Mouse (Mus musculus): ENCODE measurements around the gene Raph1. TPM values are rescaled to one million over a fixed set of nuclear protein-coding genes. Genes with fewer than 3 reads are reported as not detected.

Gene Raph1
- polyA plus RNA-seq (2017; shearing (Covaris generic)), result 3.1 TPM

GRCm38 (mm10) chr1:60566631-60567311 is at the start of gene Raph1:
Gene Raph1 (minus strand): TSS chr1:60567104.

Other genes with a start within 250 kb of the Raph1 start
- 16.5 TPM for gene Cyp20a1, start 223.8 kb downstream of the Raph1 start, polyA plus RNA-seq (2017; shearing (Covaris generic))
- gene Abi2, start 157.5 kb downstream of the Raph1 start, polyA plus RNA-seq (2017; shearing (Covaris generic)), result 23.8 TPM
- 232 TPM for gene Cd28, start 149.7 kb upstream of the Raph1 start, polyA plus RNA-seq (2017; shearing (Covaris generic))

Measured in inflammation-experienced regulatory T-cells, adult 16 weeks (primary cell).